Mouse (Mus musculus) embryo, embryonic 11 days (tissue): ENCODE data around the gene Maats1.
A peak's percentile ranks its signal among the peaks of the same experiment; 100 is the strongest.

Experiments
- DNase-seq: peaks from one replicate; pipeline ENCODE4 v3.0.0-alpha.2; 2015

Maats1 gene

GRCm38 (mm10) chr16:38287762-38288161 lies 54.2 kb downstream of the Maats1 start:
- no peak for DNase-seq

GRCm38 (mm10) chr16:38287357-38287756 lies 54.6 kb downstream of the Maats1 start:
- DNase-seq: no peak

- no peak for DNase-seq
These were observed 55.4 kb downstream of the Maats1 start for GRCm38 (mm10) chr16:38286541-38286940.

- no peak for DNase-seq
These were observed 56.1 kb downstream of the Maats1 start for GRCm38 (mm10) chr16:38285801-38286200.

GRCm38 (mm10) chr16:38283300-38283699 lies 58.6 kb downstream of the Maats1 start:
- peak; percentile 37 for DNase-seq

GRCm38 (mm10) chr16:38282559-38283160 lies 59.3 kb downstream of the Maats1 start:
- no peak for DNase-seq

GRCm38 (mm10) chr16:38280951-38281350 lies 61.0 kb downstream of the Maats1 start:
- DNase-seq: no peak

GRCm38 (mm10) chr16:38279794-38280193 lies 62.1 kb downstream of the Maats1 start:
- no peak for DNase-seq

GRCm38 (mm10) chr16:38274737-38275136 lies 67.2 kb downstream of the Maats1 start:
- no peak for DNase-seq

GRCm38 (mm10) chr16:38272483-38272882 lies 69.5 kb downstream of the Maats1 start:
- DNase-seq: no peak

- DNase-seq: no peak
These were observed 70.3 kb downstream of the Maats1 start for GRCm38 (mm10) chr16:38271601-38272000.

- DNase-seq: no peak
These were observed 86.0 kb downstream of the Maats1 start for GRCm38 (mm10) chr16:38255927-38256326.

GRCm38 (mm10) chr16:38255107-38255506 lies 86.8 kb downstream of the Maats1 start:
- DNase-seq: no peak

GRCm38 (mm10) chr16:38254001-38254400 lies 87.9 kb downstream of the Maats1 start:
- no peak for DNase-seq

GRCm38 (mm10) chr16:38250467-38250866 lies 91.5 kb downstream of the Maats1 start:
- DNase-seq: no peak

- peak; percentile 34 for DNase-seq
These were observed 93.5 kb downstream of the Maats1 start for GRCm38 (mm10) chr16:38248331-38248961.
